Mouse (Mus musculus) thymus, adult 2 months (tissue): ENCODE measurements at regions not wholly inside any gene's neighbourhood (a gene's known extent, or its start where the extent isn't known, plus 50 kb on each side); places are given as distances from the start of the nearest gene placed in this dataset.

ENCODE experiments used
- CTCF ChIP-seq: fragments of 200-500 bp; IDR thresholded peaks from 2 replicates; pipeline ENCODE4 v1.5.1; 2012; ENCODE audit warnings: mild to moderate bottlenecking, control low read depth, low read length, moderate library complexity, borderline replicate concordance; ENCODE audit not compliant: control insufficient read depth, poor library complexity, insufficient read depth; ENCODE audit errors: extremely low read depth
- POLR2A ChIP-seq: fragments of 200-500 bp; IDR thresholded peaks from 2 replicates; pipeline ENCODE4 v1.6.1; 2012; ENCODE audit warnings: mild to moderate bottlenecking, low read length, control low read depth, moderate library complexity; ENCODE audit not compliant: control insufficient read depth, poor library complexity, insufficient read depth; ENCODE audit errors: extremely low read depth

- TF ChIP-seq POLR2A (no peak), CTCF (no peak)
Observed at GRCm38 (mm10) chr3:103500366-103500765, 74.7 kb upstream of the Syt6 start.
